Comparison of ENCODE assay signal across 10 mouse cellular contexts in the genomic region with DNA sequence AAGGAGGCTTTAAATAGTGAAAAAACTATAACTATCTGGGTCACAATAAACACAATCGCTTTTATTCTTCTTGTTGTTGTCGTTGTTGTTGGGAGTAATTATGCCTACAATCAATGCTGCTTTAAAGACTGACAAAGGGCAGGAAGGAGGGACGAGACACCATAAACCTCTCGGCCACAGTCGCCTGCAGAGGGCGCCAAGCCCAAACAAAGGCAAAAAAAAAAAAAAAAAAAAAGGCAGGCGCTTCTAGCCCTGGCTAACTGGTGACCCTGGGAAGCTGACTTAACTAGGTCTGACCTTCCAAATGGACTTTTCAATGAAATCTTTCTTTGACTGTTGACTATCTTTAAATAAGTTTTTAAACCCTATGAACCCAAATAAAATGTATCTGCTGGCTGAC.
A peak's percentile ranks its signal among the peaks of the same experiment; 100 is the strongest.
DNase-seq lines count a peak whose midpoint lies in the region; ATAC-seq lines count a peak whose summit lies in the region.
"Had no signal": no experiment of that assay in that cellular context is flagged by ENCODE, and none has a peak within 500 bp of the region (broad histone marks: within the 10 kb centered on the region; RNA-seq: fewer than 3 reads in every experiment).

No protein-coding gene starts in this region.

- WGBS in intestine, embryonic 14.5 days: 19% methylated on average over 7 of the region's 7 CpGs
- 14% methylated on average over 7 of the region's 7 CpGs for WGBS in intestine, embryonic 15.5 days

- H3K27ac ChIP-seq in intestine, embryonic 14.5 days (ENCODE audit: low read depth): no peak overlapping the region
- H3K27ac ChIP-seq in intestine, embryonic 15.5 days: no peak overlapping the region
- H3K27ac ChIP-seq: limb, embryonic 15.5 days had no signal

- H3K4me3 ChIP-seq in intestine, embryonic 14.5 days (ENCODE audit: low read depth, low read length): no peak overlapping the region
- no peak overlapping the region for H3K4me3 ChIP-seq in intestine, embryonic 15.5 days (replicated peaks)
- H3K4me3 ChIP-seq: erythroblast, embryonic 14.5 days; limb, embryonic 15.5 days had no signal

- no peak overlapping the region for H3K9ac ChIP-seq in intestine, embryonic 14.5 days (ENCODE audit: low read length)
- H3K9ac ChIP-seq in intestine, embryonic 15.5 days: no peak overlapping the region
- H3K9ac ChIP-seq: limb, embryonic 15.5 days had no signal

- intact Hi-C loops in left cerebral cortex, postnatal 25 days (cut with DNase I): loop anchor here (5.0 kb wide), 5 partner anchors 144 to 504 kb away; no protein-coding TSS in a partner anchor

- H3K4me2 ChIP-seq in intestine, embryonic 14.5 days (ENCODE audit: low read length): no peak overlapping the region
- no peak overlapping the region for H3K4me2 ChIP-seq in intestine, embryonic 15.5 days (replicated peaks)
- H3K4me2 ChIP-seq: limb, embryonic 15.5 days had no signal

- no peaks in the 10 kb centered on the region for H3K9me3 ChIP-seq in intestine, embryonic 14.5 days (ENCODE audit: control insufficient read depth, low read length)
- no peaks in the 10 kb centered on the region for H3K9me3 ChIP-seq in intestine, embryonic 15.5 days
- H3K9me3 ChIP-seq: limb, embryonic 15.5 days had no signal

- ATAC-seq in intestine, embryonic 14.5 days (replicated peaks; ENCODE audit: low FRiP score, low TSS enrichment, low read depth): no peak
- no peak for ATAC-seq in intestine, embryonic 15.5 days

- peak; percentile 71 for DNase-seq in intestine, embryonic 14.5 days (ENCODE audit: low spot score)
- DNase-seq in 3T3-L1 (ENCODE audit: low read depth, low spot score): peak; percentile 78
- peak; percentile 75 for DNase-seq in CD4-positive, CD25-positive, alpha-beta regulatory T cell, adult 2 months (ENCODE audit: low read depth, low spot score)
- DNase-seq in c-Kit-positive CD71-negative TER-119-negative erythroid progenitor cells, embryonic 14.5 days (ENCODE audit: low read depth): peak; percentile 45
- peak; percentile 59 for DNase-seq in lung, postnatal 14 days
- DNase-seq in layer of hippocampus, postnatal 36 days: no peak
- no peak for DNase-seq in left cerebral cortex, postnatal 25 days (ENCODE audit: low spot score in 2 of 2)

- no peaks in the 10 kb centered on the region for H3K27me3 ChIP-seq in intestine, embryonic 14.5 days (replicated peaks; ENCODE audit: control insufficient read depth, insufficient read depth, low read length)
- H3K27me3 ChIP-seq in intestine, embryonic 15.5 days (replicated peaks): no peaks in the 10 kb centered on the region
- H3K27me3 ChIP-seq: limb, embryonic 15.5 days had no signal

- no peaks in the 10 kb centered on the region for H3K4me1 ChIP-seq in intestine, embryonic 14.5 days (replicated peaks; ENCODE audit: control insufficient read depth, insufficient read depth, low read length)
- H3K4me1 ChIP-seq in intestine, embryonic 15.5 days (replicated peaks): no peaks in the 10 kb centered on the region
- H3K4me1 ChIP-seq: limb, embryonic 15.5 days had no signal

- H3K36me3 ChIP-seq in intestine, embryonic 14.5 days (ENCODE audit: control insufficient read depth, insufficient read depth, low read length): peaks cover 3% of the 10 kb centered on the region
- H3K36me3 ChIP-seq in intestine, embryonic 15.5 days: no peaks in the 10 kb centered on the region

Comparison
In these comparisons a context has a peak if more than half of its experiments do, and no peak if none do; other contexts are left out.
1. DNase-seq: peak in intestine, embryonic 14.5 days (single experiment), 3T3-L1 (single experiment), CD4-positive, CD25-positive, alpha-beta regulatory T cell, adult 2 months (single experiment), c-Kit-positive CD71-negative TER-119-negative erythroid progenitor cells, embryonic 14.5 days (single experiment) and lung, postnatal 14 days (single experiment); none in layer of hippocampus, postnatal 36 days (0 of 2) and left cerebral cortex, postnatal 25 days (0 of 2).